Mouse (Mus musculus): ENCODE results near the gene Glp1r. TPM values are rescaled to one million over a fixed set of nuclear protein-coding genes. Genes with fewer than 3 reads are reported as not detected.

The Glp1r gene
- polyA plus RNA-seq (2012; rRNA removed) = 0.01 TPM in 1 of 2 replicates, not detected in the other

DNA sequence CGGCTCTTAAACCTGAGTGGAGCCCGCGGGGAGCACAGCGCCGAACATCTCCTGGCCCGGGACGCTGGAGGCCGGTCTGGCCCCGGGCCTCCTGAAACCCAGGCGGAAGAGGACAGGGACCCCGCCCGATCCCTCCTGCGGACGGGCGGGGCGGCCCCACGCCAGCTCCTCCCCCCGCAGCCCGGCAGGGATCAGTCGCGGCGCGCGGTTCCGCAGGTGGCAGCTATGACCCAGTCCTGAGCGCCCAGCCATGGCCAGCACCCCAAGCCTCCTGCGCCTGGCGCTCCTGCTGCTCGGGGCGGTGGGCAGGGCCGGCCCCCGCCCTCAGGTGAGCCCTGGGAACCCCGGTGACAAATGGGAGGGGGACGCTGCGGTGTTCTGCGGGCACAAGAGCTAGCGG, at the start of gene Glp1r:
Gene Glp1r, plus strand, starts transcription at position 191 of the 400 bp plus-strand sequence.

DNA sequence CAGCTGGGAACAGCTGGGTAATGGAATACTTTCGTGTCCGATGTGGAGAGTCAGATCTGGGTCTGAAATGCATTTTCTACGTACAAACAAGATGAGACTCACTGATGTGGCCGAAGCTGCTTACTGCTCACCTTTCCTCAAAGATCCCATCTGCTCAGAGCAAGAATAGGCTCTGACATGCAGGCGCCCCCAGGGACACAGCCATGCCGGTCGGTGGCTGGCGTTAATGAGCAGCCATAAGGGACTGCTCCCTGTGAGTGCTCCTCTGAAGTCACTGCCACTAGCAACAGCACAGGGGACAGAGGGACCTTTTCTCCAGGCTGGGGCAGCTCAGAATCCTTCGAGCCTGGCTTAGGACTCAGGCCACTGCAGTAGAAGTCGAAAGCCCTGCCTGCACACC, 52.7 kb downstream of the Glp1r start, which contains the start of gene Umodl1:
Gene Umodl1, plus strand, starts transcription at position 301 of the 400 bp plus-strand sequence.

Other genes with a start within 250 kb of the Glp1r start
- gene Umodl1, start 52.8 kb downstream of the Glp1r start, polyA plus RNA-seq (2012; rRNA removed) = 0.01 and 0.08 TPM in 2 replicates
- gene Abcg1, start 155.9 kb downstream of the Glp1r start, polyA plus RNA-seq (2012; rRNA removed) = 4.0 and 4.2 TPM in 2 replicates
- 507 and 543 TPM in 2 replicates for gene Tff3, start 227.8 kb downstream of the Glp1r start, polyA plus RNA-seq (2012; rRNA removed)
- 0.07 and 0.22 TPM in 2 replicates for gene Tff2, start 242.5 kb downstream of the Glp1r start, polyA plus RNA-seq (2012; rRNA removed)